Mouse (Mus musculus) CH12.LX (cell line): ENCODE measurements around the gene Gm21936. TPM values are rescaled to one million over a fixed set of nuclear protein-coding genes. Genes with fewer than 3 reads are reported as not detected.

Experiments
- polyA plus RNA-seq: library from polyadenylated mRNA; unstranded; fragments of >175 nt; gene quantifications from 2 replicates; pipeline ENCODE4 v1.2.1, GENCODE M21; 2012; ENCODE audit warnings: low read depth; ENCODE audit not compliant: insufficient read length
- total RNA-seq, 2 experiments: library from RNA; depleted of rRNA; stranded (reverse); fragments of 300-350 nt in 1 of 2; fragments of >200 nt in 1 of 2; gene quantifications; 2 replicates each; pipeline ENCODE4 v1.2.3; 2012 to 2014

Gm21936 gene
- total and polyA plus RNA-seq, 3 experiments = not detected

Other genes starting within 250 kb of the Gm21936 start
- not detected in 2 replicates for gene Oog1, start 192.8 kb upstream of the Gm21936 start, total RNA-seq (2012; rRNA removed)
- gene Oog1, start 192.8 kb upstream of the Gm21936 start, total RNA-seq (2014; rRNA removed) = not detected in 2 replicates
- not detected in 2 replicates for gene Oog1, start 192.8 kb upstream of the Gm21936 start, polyA plus RNA-seq
- gene Gm4027, start 176.6 kb upstream of the Gm21936 start, total RNA-seq (2012; rRNA removed) = 0.08 TPM in 1 of 2 replicates, not detected in the other
- not detected in 2 replicates for gene Gm4027, start 176.6 kb upstream of the Gm21936 start, total RNA-seq (2014; rRNA removed)
- gene Gm4027, start 176.6 kb upstream of the Gm21936 start, polyA plus RNA-seq = not detected in 2 replicates
- not detected in 2 replicates for gene Gm16381, start 150.9 kb upstream of the Gm21936 start, total RNA-seq (2012; rRNA removed)
- gene Gm16381, start 150.9 kb upstream of the Gm21936 start, total RNA-seq (2014; rRNA removed) = not detected in 2 replicates
- not detected in 2 replicates for gene Gm16381, start 150.9 kb upstream of the Gm21936 start, polyA plus RNA-seq
- not detected in 2 replicates for gene Gm21319, start 19.8 kb upstream of the Gm21936 start, total RNA-seq (2012; rRNA removed)
- not detected in 2 replicates for gene Gm21319, start 19.8 kb upstream of the Gm21936 start, total RNA-seq (2014; rRNA removed)
- gene Gm21319, start 19.8 kb upstream of the Gm21936 start, polyA plus RNA-seq = not detected in 2 replicates
- not detected in 2 replicates for gene BB287469, start 21.1 kb downstream of the Gm21936 start, total RNA-seq (2012; rRNA removed)
- gene BB287469, start 21.1 kb downstream of the Gm21936 start, total RNA-seq (2014; rRNA removed) = not detected in 2 replicates
- not detected in 2 replicates for gene BB287469, start 21.1 kb downstream of the Gm21936 start, polyA plus RNA-seq
- not detected in 2 replicates for gene Gm2001, start 46.8 kb downstream of the Gm21936 start, total RNA-seq (2012; rRNA removed)
- gene Gm2001, start 46.8 kb downstream of the Gm21936 start, total RNA-seq (2014; rRNA removed) = not detected in 2 replicates
- not detected in 2 replicates for gene Gm2001, start 46.8 kb downstream of the Gm21936 start, polyA plus RNA-seq
- gene Gm2016, start 78.6 kb downstream of the Gm21936 start, total RNA-seq (2012; rRNA removed) = not detected in 2 replicates
- not detected in 2 replicates for gene Gm2016, start 78.6 kb downstream of the Gm21936 start, total RNA-seq (2014; rRNA removed)
- gene Gm2016, start 78.6 kb downstream of the Gm21936 start, polyA plus RNA-seq = not detected in 2 replicates
- gene Gm2022, start 99.9 kb downstream of the Gm21936 start, total RNA-seq (2012; rRNA removed) = not detected in 2 replicates
- gene Gm2022, start 99.9 kb downstream of the Gm21936 start, total RNA-seq (2014; rRNA removed) = not detected in 2 replicates
- not detected in 2 replicates for gene Gm2022, start 99.9 kb downstream of the Gm21936 start, polyA plus RNA-seq
- not detected in 2 replicates for gene Gm2035, start 124.3 kb downstream of the Gm21936 start, total RNA-seq (2012; rRNA removed)
- gene Gm2035, start 124.3 kb downstream of the Gm21936 start, total RNA-seq (2014; rRNA removed) = not detected in 2 replicates
- gene Gm2035, start 124.3 kb downstream of the Gm21936 start, polyA plus RNA-seq = not detected in 2 replicates
- not detected in 2 replicates for gene Gm2042, start 158.6 kb downstream of the Gm21936 start, total RNA-seq (2012; rRNA removed)
- not detected in 2 replicates for gene Gm2042, start 158.6 kb downstream of the Gm21936 start, total RNA-seq (2014; rRNA removed)
- not detected in 2 replicates for gene Gm2042, start 158.6 kb downstream of the Gm21936 start, polyA plus RNA-seq
- not detected in 2 replicates for gene Gm2075, start 216.3 kb downstream of the Gm21936 start, total RNA-seq (2012; rRNA removed)
- not detected in 2 replicates for gene Gm2075, start 216.3 kb downstream of the Gm21936 start, total RNA-seq (2014; rRNA removed)
- gene Gm2075, start 216.3 kb downstream of the Gm21936 start, polyA plus RNA-seq = not detected in 2 replicates
- gene Gm6803, start 223.3 kb downstream of the Gm21936 start, total RNA-seq (2012; rRNA removed) = not detected in 2 replicates
- not detected in 2 replicates for gene Gm6803, start 223.3 kb downstream of the Gm21936 start, total RNA-seq (2014; rRNA removed)
- gene Gm6803, start 223.3 kb downstream of the Gm21936 start, polyA plus RNA-seq = not detected in 2 replicates
- not detected in 2 replicates for gene Gm2056, start 231.5 kb downstream of the Gm21936 start, total RNA-seq (2012; rRNA removed)
- not detected in 2 replicates for gene Gm2056, start 231.5 kb downstream of the Gm21936 start, total RNA-seq (2014; rRNA removed)
- not detected in 2 replicates for gene Gm2056, start 231.5 kb downstream of the Gm21936 start, polyA plus RNA-seq